Mouse (Mus musculus) lung, embryonic 16.5 days (tissue): Measurements from ENCODE around the gene Zbtb32. TPM values are rescaled to one million over a fixed set of nuclear protein-coding genes. Genes with fewer than 3 reads are reported as not detected.

Experiments
- microRNA-seq: library from miRNA; unstranded; fragments of <30 nt; microRNA quantifications from one replicate; pipeline ENCODE4, GENCODE M21; 2016
- polyA plus RNA-seq: library from polyadenylated mRNA; unstranded; fragments of >200 nt; fragmentation: Nextera tagmentation; extraction: Ambion mirVana; gene quantifications from 2 replicates; pipeline ENCODE4 v1.2.1, GENCODE M21; 2015

Zbtb32 gene
- polyA plus RNA-seq, 1 experiment from 2014 or later, result 4.6 TPM

Small RNA genes within 50 kb of the gene (microRNA-seq; reads per million reads assigned to microRNA genes)
- 1.8 reads per million for gene Gm38670
- not detected for gene Mir3569

Other genes with a start within 250 kb of the Zbtb32 start
- 3.5 and 3.9 TPM in 2 replicates for gene Lrfn3, start 236.1 kb downstream of the Zbtb32 start, polyA plus RNA-seq
- 53.5 and 63.9 TPM in 2 replicates for gene Tyrobp, start 185.1 kb downstream of the Zbtb32 start, polyA plus RNA-seq
- 2.0 and 2.6 TPM in 2 replicates for gene Hcst, start 179.1 kb downstream of the Zbtb32 start, polyA plus RNA-seq
- gene Nfkbid, start 177.2 kb downstream of the Zbtb32 start, polyA plus RNA-seq, result 1.9 and 2.0 TPM in 2 replicates
- gene Aplp1, start 153.4 kb downstream of the Zbtb32 start, polyA plus RNA-seq, result 20.4 and 22.3 TPM in 2 replicates
- gene Kirrel2, start 141.2 kb downstream of the Zbtb32 start, polyA plus RNA-seq, result not detected in 2 replicates
- not detected in 2 replicates for gene Nphs1, start 140.6 kb downstream of the Zbtb32 start, polyA plus RNA-seq
- gene Prodh2, start 105.3 kb downstream of the Zbtb32 start, polyA plus RNA-seq, result 0.41 and 2.4 TPM in 2 replicates
- gene Arhgap33, start 63.8 kb downstream of the Zbtb32 start, polyA plus RNA-seq, result 7.6 and 7.8 TPM in 2 replicates
- 32.0 and 34.0 TPM in 2 replicates for gene Hspb6, start 46.7 kb downstream of the Zbtb32 start, polyA plus RNA-seq
- gene Proser3, start 46.6 kb downstream of the Zbtb32 start, polyA plus RNA-seq, result 12.9 and 14.9 TPM in 2 replicates
- 38.1 and 46.1 TPM in 2 replicates for gene Lin37, start 39.1 kb downstream of the Zbtb32 start, polyA plus RNA-seq
- gene U2af1l4, start 35.6 kb downstream of the Zbtb32 start, polyA plus RNA-seq, result 95.5 and 96.3 TPM in 2 replicates
- gene Gm49396, start 35.6 kb downstream of the Zbtb32 start, polyA plus RNA-seq, result 14.3 and 18.2 TPM in 2 replicates
- 144 and 146 TPM in 2 replicates for gene Psenen, start 35.3 kb downstream of the Zbtb32 start, polyA plus RNA-seq
- 4.2 and 6.4 TPM in 2 replicates for gene Igflr1, start 33.5 kb downstream of the Zbtb32 start, polyA plus RNA-seq
- gene Kmt2b, start 10.2 kb downstream of the Zbtb32 start, polyA plus RNA-seq, result 8.7 and 10.0 TPM in 2 replicates
- gene Upk1a, start 13.9 kb upstream of the Zbtb32 start, polyA plus RNA-seq, result 1.8 and 1.9 TPM in 2 replicates
- gene Cox6b1, start 27.2 kb upstream of the Zbtb32 start, polyA plus RNA-seq, result 902 and 945 TPM in 2 replicates
- not detected in 2 replicates for gene Etv2, start 36.9 kb upstream of the Zbtb32 start, polyA plus RNA-seq
- 106 and 110 TPM in 2 replicates for gene Rbm42, start 51.4 kb upstream of the Zbtb32 start, polyA plus RNA-seq
- 49.6 and 58.2 TPM in 2 replicates for gene Haus5, start 66.1 kb upstream of the Zbtb32 start, polyA plus RNA-seq
- not detected in 2 replicates for gene Pmis2, start 72.7 kb upstream of the Zbtb32 start, polyA plus RNA-seq
- 0.75 and 1.4 TPM in 2 replicates for gene 2200002J24Rik, start 100.0 kb upstream of the Zbtb32 start, polyA plus RNA-seq
- 0.10 and 0.26 TPM in 2 replicates for gene Atp4a, start 113.3 kb upstream of the Zbtb32 start, polyA plus RNA-seq
- gene Tmem147, start 130.6 kb upstream of the Zbtb32 start, polyA plus RNA-seq, result 148 and 160 TPM in 2 replicates
- gene Gapdhs, start 144.8 kb upstream of the Zbtb32 start, polyA plus RNA-seq, result 0.45 and 0.58 TPM in 2 replicates
- gene Sbsn, start 152.6 kb upstream of the Zbtb32 start, polyA plus RNA-seq, result 1.5 and 2.6 TPM in 2 replicates
- gene Dmkn, start 164.8 kb upstream of the Zbtb32 start, polyA plus RNA-seq, result 12.6 and 21.0 TPM in 2 replicates
- gene Krtdap, start 189.0 kb upstream of the Zbtb32 start, polyA plus RNA-seq, result 3.7 and 18.1 TPM in 2 replicates
- gene Ffar2, start 224.9 kb upstream of the Zbtb32 start, polyA plus RNA-seq, result 0.35 and 0.67 TPM in 2 replicates